Mouse (Mus musculus): ENCODE data around the gene Snx20. TPM values are rescaled to one million over a fixed set of nuclear protein-coding genes. Genes with fewer than 3 reads are reported as not detected.

Gene Snx20
- total and polyA plus RNA-seq, 3 experiments: 69.1 to 117 (median 93.1) TPM

- TF ChIP-seq BHLHE40 (IDR thresholded peaks at IDR 0.05; ENCODE audit: low read depth, low read length) (peak; percentile 70), JUN (IDR thresholded peaks at IDR 0.05; ENCODE audit: insufficient read depth, low read depth, low read length) (no peak), JUND (conservative IDR thresholded peaks at IDR 0.05; ENCODE audit: low read depth, low read length) (no peak), KAT2A (IDR thresholded peaks at IDR 0.05; ENCODE audit: insufficient replicate concordance, low read length) (no peak), CTCF (conservative IDR thresholded peaks at IDR 0.05 in 1 of 2, IDR thresholded peaks at IDR 0.05 in 1 of 2; ENCODE audit: low read depth in 2 of 2, low read length in 2 of 2) (no peak), SIN3A (IDR thresholded peaks at IDR 0.05; ENCODE audit: low read length) (no peak), ZKSCAN1 (IDR thresholded peaks at IDR 0.05; ENCODE audit: borderline replicate concordance, low read depth, low read length) (no peak), TCF12 (IDR thresholded peaks at IDR 0.05; ENCODE audit: low read depth, low read length) (peak; percentile 58; the same call in 1 of the 2 replicates), MAFK (IDR thresholded peaks at IDR 0.05; ENCODE audit: insufficient replicate concordance, low read length) (no peak), RAD21 (IDR thresholded peaks at IDR 0.05; ENCODE audit: low read depth, low read length) (no peak; the same call in 1 of the 2 replicates)
Observed at GRCm38 (mm10) chr8:88626433-88626832, 9.5 kb downstream of the Snx20 start (continued).

- 0 out of 2 replicates have a peak, but pooled peaks cover 5% of the 10 kb centered on the region for H3K79me2 ChIP-seq (replicated peaks; ENCODE audit: control insufficient read depth, extremely low read depth, insufficient read depth, poor library complexity, severe bottlenecking)
- TF ChIP-seq NELFE (IDR thresholded peaks at IDR 0.05; ENCODE audit: low read depth, low read length): no peak
- TF ChIP-seq GABPA (IDR thresholded peaks at IDR 0.05; ENCODE audit: insufficient replicate concordance, low read depth, low read length): no peak
- no peak for TF ChIP-seq USF1 (IDR thresholded peaks at IDR 0.05; ENCODE audit: low read depth, low read length)
- no peak for TF ChIP-seq SIN3A (IDR thresholded peaks at IDR 0.05; ENCODE audit: low read length)
- TF ChIP-seq ZNF384 (IDR thresholded peaks at IDR 0.05; ENCODE audit: low read depth, low read length): no peak
- TF ChIP-seq HCFC1 (IDR thresholded peaks at IDR 0.05; ENCODE audit: low read depth, low read length): no peak
- TF ChIP-seq MAFK (IDR thresholded peaks at IDR 0.05; ENCODE audit: insufficient replicate concordance, low read length): no peak
- H3K9ac ChIP-seq (ENCODE audit: insufficient read depth, low read depth): no peak overlapping the region
- no peaks in the 10 kb centered on the region for H3K27me3 ChIP-seq (replicated peaks)
- H3K4me2 ChIP-seq (ENCODE audit: insufficient read depth, low read depth, poor library complexity, severe bottlenecking): no peak overlapping the region
- no peak for DNase-seq (ENCODE audit: extremely low read depth)
- H3K4me3 ChIP-seq (replicated peaks in 1 of 3; ENCODE audit: low read depth in 2 of 3, low read length in 2 of 3, poor library complexity in 1 of 3): no peak overlapping the region
- dilution Hi-C loops (cut with MboI; ENCODE audit: extremely low pct_ligation_motif_present, extremely low pct_unique_long_range_greater_than_20kb, low sequenced_read_pairs) (no loop called here), in situ Hi-C loops (cut with MboI; ENCODE audit: low pct_ligation_motif_present, low pct_unique_long_range_greater_than_20kb, low sequenced_read_pairs) (loop anchor here (10.0 to 25.0 kb wide), 2 partner anchors 249 to 362 kb away; partner anchors contain the start of gene Adcy7)
- peaks cover 23% of the 10 kb centered on the region for H3K9me3 ChIP-seq (replicated peaks; ENCODE audit: low read length)
- peaks cover 48 to 70% of the 10 kb centered on the region in 2 experiments for H3K36me3 ChIP-seq (replicated peaks in 1 of 2; ENCODE audit: control insufficient read depth in 1 of 2, insufficient read depth in 1 of 2, low read length in 1 of 2)
- H3K4me1 ChIP-seq (ENCODE audit: control insufficient read depth in 1 of 2, insufficient read depth in 2 of 2): peaks cover 14 to 56% of the 10 kb centered on the region in 2 experiments
- H3K27ac ChIP-seq (ENCODE audit: insufficient read depth, low read depth): no peak overlapping the region
Observed at GRCm38 (mm10) chr8:88624276-88624675, 11.7 kb downstream of the Snx20 start.

GRCm38 (mm10) chr8:88623351-88623750 lies 12.6 kb downstream of the Snx20 start:
- H3K79me2 ChIP-seq (replicated peaks; ENCODE audit: control insufficient read depth, extremely low read depth, insufficient read depth, poor library complexity, severe bottlenecking): no peaks in the 10 kb centered on the region
- peaks cover 18 to 59% of the 10 kb centered on the region in 2 experiments for H3K4me1 ChIP-seq (ENCODE audit: control insufficient read depth in 1 of 2, insufficient read depth in 2 of 2)
- no peak overlapping the region for H3K4me3 ChIP-seq (replicated peaks in 1 of 3; ENCODE audit: low read depth in 2 of 3, low read length in 2 of 3, poor library complexity in 1 of 3)
- no peaks in the 10 kb centered on the region for H3K27me3 ChIP-seq (replicated peaks)
- dilution Hi-C loops (cut with MboI; ENCODE audit: extremely low pct_ligation_motif_present, extremely low pct_unique_long_range_greater_than_20kb, low sequenced_read_pairs): no loop called here
- no peak for DNase-seq (ENCODE audit: extremely low read depth)
- H3K9me3 ChIP-seq (replicated peaks; ENCODE audit: low read length): peaks cover 14% of the 10 kb centered on the region
- H3K36me3 ChIP-seq (replicated peaks in 1 of 2; ENCODE audit: control insufficient read depth in 1 of 2, insufficient read depth in 1 of 2, low read length in 1 of 2): peaks cover 39 to 61% of the 10 kb centered on the region in 2 experiments
- no peak overlapping the region for H3K27ac ChIP-seq (ENCODE audit: insufficient read depth, low read depth)
- H3K4me2 ChIP-seq (ENCODE audit: insufficient read depth, low read depth, poor library complexity, severe bottlenecking): no peak overlapping the region
- in situ Hi-C loops (cut with MboI; ENCODE audit: low pct_ligation_motif_present, low pct_unique_long_range_greater_than_20kb, low sequenced_read_pairs): loop anchor here (10.0 to 25.0 kb wide), 2 partner anchors 249 to 361 kb away; partner anchors contain the start of gene Adcy7
- no peak overlapping the region for H3K9ac ChIP-seq (ENCODE audit: insufficient read depth, low read depth)
- no peak for TF ChIP-seq ETS1 (conservative IDR thresholded peaks at IDR 0.05; ENCODE audit: low read depth, low read length)
- no peak for TF ChIP-seq TCF12 (IDR thresholded peaks at IDR 0.05; ENCODE audit: low read depth, low read length)
- TF ChIP-seq ZC3H11A (IDR thresholded peaks at IDR 0.05; ENCODE audit: low read depth, low read length): no peak
- no peak for TF ChIP-seq NRF1 (IDR thresholded peaks at IDR 0.05; ENCODE audit: low read depth, low read length)
- TF ChIP-seq GABPA (IDR thresholded peaks at IDR 0.05; ENCODE audit: insufficient replicate concordance, low read depth, low read length): no peak
- TF ChIP-seq PAX5 (IDR thresholded peaks at IDR 0.05; ENCODE audit: low read length): no peak
- no peak for TF ChIP-seq MAFK (IDR thresholded peaks at IDR 0.05; ENCODE audit: insufficient replicate concordance, low read length)
- no peak for TF ChIP-seq ELF1 (IDR thresholded peaks at IDR 0.05; ENCODE audit: low read depth, low read length)
- TF ChIP-seq TBP (conservative IDR thresholded peaks at IDR 0.05; ENCODE audit: low read depth, low read length): no peak
- no peak for TF ChIP-seq JUND (conservative IDR thresholded peaks at IDR 0.05; ENCODE audit: low read depth, low read length)
- no peak for TF ChIP-seq HCFC1 (IDR thresholded peaks at IDR 0.05; ENCODE audit: low read depth, low read length)
- TF ChIP-seq RAD21 (IDR thresholded peaks at IDR 0.05; ENCODE audit: low read depth, low read length): no peak
- TF ChIP-seq USF2 (conservative IDR thresholded peaks at IDR 0.05; ENCODE audit: low read depth, low read length): no peak
- TF ChIP-seq CHD1 (IDR thresholded peaks at IDR 0.05; ENCODE audit: low read depth, low read length): no peak
- TF ChIP-seq SIN3A (IDR thresholded peaks at IDR 0.05; ENCODE audit: low read length): no peak
- TF ChIP-seq MXI1 (IDR thresholded peaks at IDR 0.05; ENCODE audit: low read depth, low read length): no peak
- TF ChIP-seq ZKSCAN1 (IDR thresholded peaks at IDR 0.05; ENCODE audit: borderline replicate concordance, low read depth, low read length): no peak
